ENCODE assay signal across 8 mouse cellular contexts in the genomic region with DNA sequence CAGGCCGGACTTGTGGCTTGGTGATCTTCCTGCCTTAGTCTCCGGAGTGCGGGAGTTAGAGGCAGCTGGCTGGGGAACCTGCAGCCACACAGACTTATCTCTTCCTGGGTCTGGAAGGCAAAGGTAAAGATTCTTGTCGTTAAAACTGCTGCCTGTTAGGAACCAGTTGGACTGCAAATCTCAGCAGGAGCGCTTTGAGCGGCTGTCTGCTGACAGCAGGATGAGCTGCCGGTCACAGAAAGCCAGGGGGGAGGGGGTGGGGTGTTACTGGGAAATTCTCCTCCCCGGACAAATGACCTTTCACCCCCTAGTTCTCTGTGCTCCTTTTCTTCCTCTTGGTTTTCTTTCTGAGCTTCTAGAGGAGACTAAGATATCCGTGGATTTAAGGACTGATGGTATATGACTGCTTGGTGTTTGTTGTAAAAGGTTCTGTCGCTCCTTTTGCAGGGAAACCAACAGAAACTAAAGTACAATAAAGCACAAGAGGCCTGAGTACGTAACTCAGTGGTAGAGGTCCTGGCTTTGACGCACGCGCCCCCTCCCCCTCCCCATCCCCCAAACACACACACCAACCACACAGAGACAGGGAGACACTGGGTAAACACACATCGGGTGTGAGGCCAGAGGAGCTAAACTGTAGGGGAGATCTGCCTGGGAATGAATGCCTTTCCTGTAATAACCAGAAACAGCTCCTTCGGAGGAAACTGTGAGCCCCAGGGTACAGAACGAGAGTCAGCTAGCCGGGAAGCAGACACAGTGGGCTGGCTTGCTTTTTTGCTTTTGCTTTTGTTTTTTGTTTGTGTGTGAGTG. TPM values are rescaled to one million over a fixed set of nuclear protein-coding genes. Genes with fewer than 3 reads are reported as not detected.
A peak's percentile ranks its signal among the peaks of the same experiment; 100 is the strongest.
DNase-seq lines count a peak whose midpoint lies in the region; ATAC-seq lines count a peak whose summit lies in the region.

No protein-coding gene starts in this region.

- H3K27me3 ChIP-seq in megakaryocyte, embryonic 14.5 days (replicated peaks): peaks cover 2% of the 10 kb centered on the region

- DNase-seq in frontal cortex, postnatal 36 days (ENCODE audit: low spot score in 2 of 2): no peak
- peak; percentile 85 for DNase-seq in embryo, embryonic 9.5 days (ENCODE audit: extremely low spot score)
- peak; percentile 32 to 52 for DNase-seq in heart, postnatal 10 days
- DNase-seq in kidney, postnatal 25 days: peak; percentile 13 to 46
- DNase-seq in urinary bladder, adult 2 months (ENCODE audit: low spot score): peak; percentile 30
- no peak for DNase-seq in cerebellum, postnatal 36 days

- peak; percentile 34; the same call in 1 of the 2 replicates for ATAC-seq in frontal cortex, adult (ENCODE audit: low TSS enrichment)

- H3K4me3 ChIP-seq in megakaryocyte, embryonic 14.5 days (replicated peaks): peak overlapping the region; percentile 90

- H3K4me1 ChIP-seq in megakaryocyte, embryonic 14.5 days: peaks cover 26% of the 10 kb centered on the region

- intact Hi-C loops in heart, postnatal 10 days (cut with DNase I): loop anchor here (2.0 to 10.0 kb wide), 6 partner anchors 56 to 576 kb away; a partner anchor contains a TSS

- H3K36me3 ChIP-seq in megakaryocyte, embryonic 14.5 days (replicated peaks; ENCODE audit: low read length): no peaks in the 10 kb centered on the region

- no peaks in the 10 kb centered on the region for H3K9me3 ChIP-seq in megakaryocyte, embryonic 14.5 days

RNA-seq across cellular contexts. Expression of a gene that starts 29.7 kb away (rescaled TPM):
- total RNA-seq in heart, postnatal 10 days (2021): 10 to 100 TPM; 88.1 to 88.4 TPM
- polyA plus RNA-seq in megakaryocyte, embryonic 14.5 days (2012; ENCODE audit: insufficient read depth, low replicate concordance): 14.8 TPM in 1 of 2 replicates, not detected in the other
- 145 and 195 TPM in 2 replicates for polyA plus RNA-seq in urinary bladder, adult 2 months (2012; rRNA removed)

RNA-seq across cellular contexts. Expression of a gene that starts 55.8 kb away (rescaled TPM):
- total RNA-seq in heart, postnatal 10 days (2021): 10 to 100 TPM; 19.7 to 24.6 TPM
- 0.54 and 0.84 TPM in 2 replicates for polyA plus RNA-seq in megakaryocyte, embryonic 14.5 days (2012; ENCODE audit: insufficient read depth, low replicate concordance)
- polyA plus RNA-seq in urinary bladder, adult 2 months (2012; rRNA removed): 22.1 and 24.6 TPM in 2 replicates

Comparison
In these comparisons a context has a peak if more than half of its experiments do, and no peak if none do; other contexts are left out.
1. DNase-seq: peak in embryo, embryonic 9.5 days (single experiment), heart, postnatal 10 days (2 of 2), kidney, postnatal 25 days (2 of 2) and urinary bladder, adult 2 months (single experiment); none in frontal cortex, postnatal 36 days (0 of 2) and cerebellum, postnatal 36 days (0 of 2).
2. RNA of a gene that starts 55.8 kb away (polyA plus RNA-seq): 22.1 to 24.6 TPM in urinary bladder, adult 2 months; 0.54 to 0.84 TPM in megakaryocyte, embryonic 14.5 days; every median in the first group is over 10 times any median in the second.